8 mouse cellular contexts compared by ENCODE assay signal in the genomic region with DNA sequence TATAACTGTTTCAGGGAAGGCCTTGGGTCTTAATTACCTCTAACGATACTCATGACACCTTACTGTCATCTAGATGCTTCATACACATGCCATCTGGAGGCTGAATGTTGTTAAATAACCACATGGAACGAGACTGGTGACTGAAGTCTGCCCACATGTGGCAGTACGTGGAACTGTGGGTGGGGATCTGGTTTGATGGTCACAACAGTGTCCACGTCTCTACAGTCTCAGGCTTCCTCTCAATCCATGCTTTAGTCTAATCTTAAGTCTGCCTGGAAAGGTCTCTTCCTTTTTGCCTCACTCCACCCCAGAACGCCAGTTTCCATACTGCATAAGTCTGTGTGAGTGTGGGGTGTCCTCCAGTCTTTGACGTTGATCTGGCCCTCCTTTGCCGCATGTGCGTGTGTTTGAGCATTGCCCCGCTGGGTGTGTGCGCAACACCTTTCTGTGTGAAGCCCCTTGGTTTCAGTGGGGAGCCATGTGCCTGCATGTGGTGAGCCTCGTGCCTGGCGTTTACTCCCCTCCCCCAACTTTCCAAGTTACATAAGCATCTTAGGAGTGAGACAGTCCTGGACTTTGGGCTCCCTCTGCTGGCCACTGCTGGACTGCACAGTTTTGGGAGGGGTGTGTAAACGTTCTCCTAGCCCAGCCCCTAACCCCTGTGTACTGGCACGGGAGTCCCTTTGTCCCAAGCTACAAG. TPM values are rescaled to one million over a fixed set of nuclear protein-coding genes. Genes with fewer than 3 reads are reported as not detected.
DNase-seq lines count a peak whose midpoint lies in the region; ATAC-seq and TF ChIP-seq lines count a peak whose summit lies in the region.

No protein-coding gene starts in this region.

- no peaks in the 10 kb centered on the region for H3K27me3 ChIP-seq in embryonic facial prominence, embryonic 15.5 days
- no peaks in the 10 kb centered on the region for H3K27me3 ChIP-seq in limb, embryonic 13.5 days
- no peaks in the 10 kb centered on the region for H3K27me3 ChIP-seq in midbrain, embryonic 15.5 days (replicated peaks)
- H3K27me3 ChIP-seq in spleen, adult 2 months (ENCODE audit: control insufficient read depth, insufficient read depth, low read length) = no peaks in the 10 kb centered on the region

- peak overlapping the region; percentile 67 for H3K4me3 ChIP-seq in bone marrow macrophage, adult 2 months (ENCODE audit: insufficient read depth, low read length)
- H3K4me3 ChIP-seq in embryonic facial prominence, embryonic 15.5 days (replicated peaks) = peak overlapping the region; percentile 32
- H3K4me3 ChIP-seq in limb, embryonic 13.5 days = peak overlapping the region; percentile 31
- H3K4me3 ChIP-seq in midbrain, embryonic 15.5 days = peak overlapping the region; percentile 35
- H3K4me3 ChIP-seq in spleen, adult 2 months (ENCODE audit: extremely low read depth, insufficient read depth, insufficient read length) = peak overlapping the region; percentile 52; the same call in 1 of the 2 replicates

- ATAC-seq in embryonic facial prominence, embryonic 15.5 days (ENCODE audit: insufficient number of reproducible peaks, low FRiP score, low TSS enrichment, low read depth) = peak; percentile 81
- peak; percentile 81 for ATAC-seq in limb, embryonic 13.5 days (ENCODE audit: low FRiP score, low read depth)
- ATAC-seq in midbrain, embryonic 15.5 days (replicated peaks) = peak; percentile 76

- peak overlapping the region; percentile 65 for H3K4me2 ChIP-seq in embryonic facial prominence, embryonic 15.5 days (replicated peaks)
- H3K4me2 ChIP-seq in limb, embryonic 13.5 days (replicated peaks) = peak overlapping the region; percentile 93
- peak overlapping the region; percentile 81 for H3K4me2 ChIP-seq in midbrain, embryonic 15.5 days

- 1% methylated on average over 14 of the region's 14 CpGs for WGBS in embryonic facial prominence, embryonic 15.5 days
- 2% methylated on average over 14 of the region's 14 CpGs for WGBS in limb, embryonic 13.5 days
- WGBS in midbrain, embryonic 15.5 days = 2% methylated on average over 14 of the region's 14 CpGs
- WGBS in spleen, adult 2 months = under 1% methylated on average over 14 of the region's 14 CpGs

- H3K9me3 ChIP-seq in embryonic facial prominence, embryonic 15.5 days (replicated peaks) = no peaks in the 10 kb centered on the region
- no peaks in the 10 kb centered on the region for H3K9me3 ChIP-seq in limb, embryonic 13.5 days
- no peaks in the 10 kb centered on the region for H3K9me3 ChIP-seq in midbrain, embryonic 15.5 days

- peak overlapping the region; percentile 88 for H3K27ac ChIP-seq in bone marrow macrophage, adult 2 months (ENCODE audit: insufficient read depth, low read depth, low read length)
- H3K27ac ChIP-seq in embryonic facial prominence, embryonic 15.5 days (replicated peaks) = peak overlapping the region; percentile 94
- H3K27ac ChIP-seq in limb, embryonic 13.5 days = peak overlapping the region; percentile 89
- peak overlapping the region; percentile 81 for H3K27ac ChIP-seq in midbrain, embryonic 15.5 days
- H3K27ac ChIP-seq in spleen, adult 2 months (ENCODE audit: insufficient read depth, low read length) = peak overlapping the region; percentile 81

- peak; percentile 93 for TF ChIP-seq CTCF in bone marrow macrophage, adult 2 months (IDR thresholded peaks at IDR 0.05; ENCODE audit: low read depth, low read length)
- TF ChIP-seq CTCF in spleen, adult 2 months (IDR thresholded peaks at IDR 0.05; ENCODE audit: extremely low read depth, insufficient read depth, insufficient read length, insufficient replicate concordance) = peak; percentile 93; the same call in 1 of the 2 replicates

- H3K36me3 ChIP-seq in embryonic facial prominence, embryonic 15.5 days = no peaks in the 10 kb centered on the region
- H3K36me3 ChIP-seq in limb, embryonic 13.5 days = no peaks in the 10 kb centered on the region
- no peaks in the 10 kb centered on the region for H3K36me3 ChIP-seq in midbrain, embryonic 15.5 days (replicated peaks)
- no peaks in the 10 kb centered on the region for H3K36me3 ChIP-seq in spleen, adult 2 months (ENCODE audit: control insufficient read depth, insufficient read depth, low read length)

- peak overlapping the region; percentile 7; the same call in 1 of the 2 replicates for H3K9ac ChIP-seq in embryonic facial prominence, embryonic 15.5 days
- H3K9ac ChIP-seq in limb, embryonic 13.5 days = peak overlapping the region; percentile 62
- H3K9ac ChIP-seq in midbrain, embryonic 15.5 days = peak overlapping the region; percentile 42

- no peak for TF ChIP-seq POLR2A in bone marrow macrophage, adult 2 months (IDR thresholded peaks at IDR 0.05; ENCODE audit: borderline replicate concordance, low read depth, low read length)
- no peak for TF ChIP-seq POLR2A in spleen, adult 2 months (IDR thresholded peaks at IDR 0.05; ENCODE audit: low read depth, low read length)

- peak; percentile 89 to 91 for DNase-seq in B cell, adult 2 months
- peak; percentile 90 to 93 for DNase-seq in heart, adult 9 months (ENCODE audit: low spot score in 2 of 2)
- DNase-seq in kidney, adult 9 months = peak; percentile 97
- peak; percentile 82 to 83 for DNase-seq in spleen, adult 2 months (ENCODE audit: low read depth in 1 of 2, low spot score in 2 of 2)

- peaks cover 37% of the 10 kb centered on the region for H3K4me1 ChIP-seq in bone marrow macrophage, adult 2 months (ENCODE audit: control insufficient read depth, insufficient read depth, low read length)
- peaks cover 47% of the 10 kb centered on the region for H3K4me1 ChIP-seq in embryonic facial prominence, embryonic 15.5 days
- peaks cover 47% of the 10 kb centered on the region for H3K4me1 ChIP-seq in limb, embryonic 13.5 days
- peaks cover 45% of the 10 kb centered on the region for H3K4me1 ChIP-seq in midbrain, embryonic 15.5 days
- peaks cover 21% of the 10 kb centered on the region; the same call in 1 of the 2 replicates for H3K4me1 ChIP-seq in spleen, adult 2 months (ENCODE audit: control insufficient read depth, insufficient read depth, insufficient read length)

RNA-seq across cellular contexts. Expression of gene Atp1a2, which starts 12.0 kb away (rescaled TPM):
- polyA plus RNA-seq in bone marrow macrophage, adult 2 months (2012; ENCODE audit: insufficient read depth, insufficient read length, missing spikeins) = 0.15 and 0.36 TPM in 2 replicates
- polyA plus RNA-seq in embryonic facial prominence, embryonic 15.5 days (2015; fragmentation: Nextera tagmentation; extraction: Ambion mirVana) = 4.7 and 5.6 TPM in 2 replicates
- polyA plus RNA-seq in limb, embryonic 13.5 days (2015; fragmentation: Nextera tagmentation; extraction: Ambion mirVana) = 5.3 and 5.6 TPM in 2 replicates
- polyA plus RNA-seq in midbrain, embryonic 15.5 days (2015; fragmentation: Nextera tagmentation; extraction: Ambion mirVana) = 56.5 and 63.1 TPM in 2 replicates
- polyA plus RNA-seq in spleen, adult 2 months (2012; rRNA removed) = 3.1 and 3.9 TPM in 2 replicates

RNA-seq across cellular contexts. Expression of gene Kcnj9, which starts 19.3 kb away (rescaled TPM):
- 1.8 and 2.2 TPM in 2 replicates for polyA plus RNA-seq in bone marrow macrophage, adult 2 months (2012; ENCODE audit: insufficient read depth, insufficient read length, missing spikeins)
- polyA plus RNA-seq in embryonic facial prominence, embryonic 15.5 days (2015; fragmentation: Nextera tagmentation; extraction: Ambion mirVana) = 0.14 and 0.28 TPM in 2 replicates
- 0.06 TPM in 1 of 2 replicates, not detected in the other for polyA plus RNA-seq in limb, embryonic 13.5 days (2015; fragmentation: Nextera tagmentation; extraction: Ambion mirVana)
- 5.6 and 5.9 TPM in 2 replicates for polyA plus RNA-seq in midbrain, embryonic 15.5 days (2015; fragmentation: Nextera tagmentation; extraction: Ambion mirVana)
- 2.1 and 3.9 TPM in 2 replicates for polyA plus RNA-seq in spleen, adult 2 months (2012; rRNA removed)

RNA-seq across cellular contexts. Expression of gene Kcnj10, which starts 31.2 kb away (rescaled TPM):
- 52.3 and 58.4 TPM in 2 replicates for polyA plus RNA-seq in bone marrow macrophage, adult 2 months (2012; ENCODE audit: insufficient read depth, insufficient read length, missing spikeins)
- polyA plus RNA-seq in embryonic facial prominence, embryonic 15.5 days (2015; fragmentation: Nextera tagmentation; extraction: Ambion mirVana) = 0.09 and 0.14 TPM in 2 replicates
- polyA plus RNA-seq in limb, embryonic 13.5 days (2015; fragmentation: Nextera tagmentation; extraction: Ambion mirVana) = 0.04 and 0.05 TPM in 2 replicates
- 1.8 TPM in 2 replicates for polyA plus RNA-seq in midbrain, embryonic 15.5 days (2015; fragmentation: Nextera tagmentation; extraction: Ambion mirVana)
- 6.7 and 7.3 TPM in 2 replicates for polyA plus RNA-seq in spleen, adult 2 months (2012; rRNA removed)

RNA-seq across cellular contexts. Expression of gene Igsf8, which starts 48.4 kb away (rescaled TPM):
- 90.3 and 110 TPM in 2 replicates for polyA plus RNA-seq in bone marrow macrophage, adult 2 months (2012; ENCODE audit: insufficient read depth, insufficient read length, missing spikeins)
- polyA plus RNA-seq in embryonic facial prominence, embryonic 15.5 days (2015; fragmentation: Nextera tagmentation; extraction: Ambion mirVana) = 71.9 and 73.4 TPM in 2 replicates
- 42.2 and 46.7 TPM in 2 replicates for polyA plus RNA-seq in limb, embryonic 13.5 days (2015; fragmentation: Nextera tagmentation; extraction: Ambion mirVana)
- 66.2 and 77.2 TPM in 2 replicates for polyA plus RNA-seq in midbrain, embryonic 15.5 days (2015; fragmentation: Nextera tagmentation; extraction: Ambion mirVana)
- 117 and 119 TPM in 2 replicates for polyA plus RNA-seq in spleen, adult 2 months (2012; rRNA removed)

RNA-seq across cellular contexts. Expression of gene Atp1a4, which starts 51.6 kb away (rescaled TPM):
- polyA plus RNA-seq in bone marrow macrophage, adult 2 months (2012; ENCODE audit: insufficient read depth, insufficient read length, missing spikeins) = not detected in 2 replicates
- not detected in 2 replicates for polyA plus RNA-seq in embryonic facial prominence, embryonic 15.5 days (2015; fragmentation: Nextera tagmentation; extraction: Ambion mirVana)
- polyA plus RNA-seq in limb, embryonic 13.5 days (2015; fragmentation: Nextera tagmentation; extraction: Ambion mirVana) = not detected in 2 replicates
- polyA plus RNA-seq in midbrain, embryonic 15.5 days (2015; fragmentation: Nextera tagmentation; extraction: Ambion mirVana) = 0.05 TPM in 1 of 2 replicates, not detected in the other
- 0.04 TPM in 1 of 2 replicates, not detected in the other for polyA plus RNA-seq in spleen, adult 2 months (2012; rRNA removed)

Comparison
In these comparisons a context has a peak if more than half of its experiments do, and no peak if none do; other contexts are left out.
1. Peak in every context shown above with its lines: DNase-seq, ATAC-seq, H3K4me3 ChIP-seq and H3K27ac ChIP-seq.
2. H3K9ac ChIP-seq: peak in every context shown above with its lines; median percentile 62 in limb, embryonic 13.5 days; 42 in midbrain, embryonic 15.5 days; 7 in embryonic facial prominence, embryonic 15.5 days.